Mouse (Mus musculus): ENCODE measurements around the gene Bcl2l12. TPM values are rescaled to one million over a fixed set of nuclear protein-coding genes. Genes with fewer than 3 reads are reported as not detected.
A peak's percentile ranks its signal among the peaks of the same experiment; 100 is the strongest.

Gene Bcl2l12
- total RNA-seq, 4 experiments from 2014 or later: 8.6 to 13.5 (median 11.0) TPM

DNA sequence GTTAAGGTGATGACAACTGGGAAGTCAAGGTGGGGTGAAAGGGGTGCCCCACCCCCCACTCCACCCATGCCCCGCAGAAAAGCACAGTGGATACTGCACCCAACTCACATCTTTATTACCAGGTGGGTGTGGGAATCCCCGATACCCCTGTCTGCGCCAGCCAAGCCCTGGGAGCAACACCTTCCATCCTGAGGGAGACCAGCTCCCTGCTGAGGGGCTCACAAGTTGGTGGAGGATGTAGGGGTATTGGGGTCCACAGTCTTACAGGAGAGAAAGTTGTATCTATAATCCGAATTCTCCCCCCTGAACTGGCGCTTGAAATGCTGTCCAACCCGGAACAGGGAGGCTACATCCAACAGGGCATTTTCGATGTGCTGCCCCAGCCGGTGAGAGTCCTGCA is 39.2 kb downstream of the Bcl2l12 start:
- no peak for DNase-seq (ENCODE audit: low spot score)

DNA sequence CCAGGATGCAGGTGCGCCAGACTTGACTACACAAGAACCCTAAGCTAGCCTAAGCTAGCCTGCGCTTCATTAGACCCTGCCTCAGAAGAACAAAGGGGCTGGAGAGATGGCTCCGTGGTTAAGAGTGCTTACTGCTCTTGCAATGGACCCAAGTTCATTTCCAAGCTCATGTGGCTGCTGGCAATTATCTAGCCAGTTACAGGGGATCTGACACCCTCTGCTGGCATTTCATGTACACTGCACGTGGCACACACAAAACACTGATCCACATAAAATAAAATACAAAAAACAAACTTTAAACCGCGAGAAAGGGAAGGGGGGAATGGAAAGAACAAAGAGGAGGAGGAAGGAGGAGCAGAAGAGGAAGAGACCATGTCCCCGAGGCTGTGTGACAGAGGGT is 40.3 kb downstream of the Bcl2l12 start:
- peak; percentile 55 for DNase-seq (ENCODE audit: low spot score)

DNA sequence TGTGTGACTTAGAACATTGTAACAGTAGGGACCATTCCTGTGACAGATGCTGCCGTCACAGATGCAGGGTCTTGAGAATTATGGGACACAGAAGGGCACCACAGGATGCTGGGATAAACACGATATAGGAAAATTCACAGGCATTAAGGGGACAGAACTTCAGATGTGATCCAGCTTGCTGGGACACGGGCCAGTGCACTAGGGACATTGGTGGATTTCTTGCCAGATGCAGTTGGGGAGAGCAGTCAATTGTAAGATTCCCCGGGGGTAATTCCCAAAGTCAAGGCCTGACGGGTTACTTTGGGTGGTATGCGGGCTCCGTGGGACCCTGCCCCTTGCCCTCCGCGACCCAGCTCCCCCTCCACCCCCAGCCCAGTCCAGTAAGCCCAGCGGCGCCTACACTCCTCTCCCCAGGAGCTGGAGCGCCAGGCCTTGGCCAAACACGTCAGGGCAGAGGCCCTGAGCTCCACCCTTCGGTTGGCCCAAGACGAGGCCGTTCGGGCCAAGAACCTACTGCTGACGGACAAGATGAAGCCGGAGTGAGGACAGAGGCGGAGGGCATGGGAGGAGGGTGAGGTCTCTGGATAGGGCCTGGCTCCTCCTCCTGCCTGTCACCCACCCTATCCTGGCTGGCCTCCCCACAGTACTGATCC is 41.2 kb downstream of the Bcl2l12 start:
- no peak for DNase-seq (ENCODE audit: low spot score)

DNA sequence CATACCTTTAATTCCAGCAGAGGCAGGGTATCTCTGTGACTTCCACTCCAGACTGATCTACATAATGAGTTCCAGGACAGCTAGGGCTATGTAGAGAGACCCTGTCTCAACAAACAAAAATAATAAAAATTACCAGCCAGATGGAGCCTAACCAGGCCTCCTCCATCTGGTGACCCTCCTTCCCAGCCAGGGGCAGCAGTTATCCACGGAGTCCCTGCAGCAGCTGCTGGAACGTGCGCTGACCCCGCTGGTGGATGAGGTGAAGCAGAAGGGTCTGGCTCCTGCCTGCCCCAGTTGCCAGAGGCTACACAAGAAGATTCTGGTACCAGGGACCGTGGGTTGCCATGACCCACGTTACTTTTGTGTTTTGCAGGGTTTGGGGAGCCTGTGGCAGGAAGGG is 42.2 kb downstream of the Bcl2l12 start:
- DNase-seq (ENCODE audit: low spot score): no peak

DNA sequence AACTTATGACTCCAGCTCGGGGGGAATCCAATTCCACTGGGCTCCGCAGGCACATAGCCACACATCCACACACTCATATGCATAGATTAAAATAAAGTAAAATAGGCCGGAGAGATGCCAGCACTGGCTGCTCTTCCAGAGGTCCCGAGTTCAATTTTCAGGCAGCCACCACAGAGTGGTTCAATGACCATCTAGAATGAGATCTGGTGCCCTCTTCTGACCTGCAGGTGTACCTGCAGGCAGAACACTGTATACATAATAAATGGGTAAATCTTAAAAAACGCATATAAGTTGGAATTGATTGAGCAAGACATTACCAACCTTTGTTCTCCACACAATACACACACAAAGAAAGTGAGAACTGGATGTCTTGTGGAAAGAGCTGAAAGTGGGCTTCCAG is 42.9 kb downstream of the Bcl2l12 start:
- DNase-seq (ENCODE audit: low spot score): no peak

DNA sequence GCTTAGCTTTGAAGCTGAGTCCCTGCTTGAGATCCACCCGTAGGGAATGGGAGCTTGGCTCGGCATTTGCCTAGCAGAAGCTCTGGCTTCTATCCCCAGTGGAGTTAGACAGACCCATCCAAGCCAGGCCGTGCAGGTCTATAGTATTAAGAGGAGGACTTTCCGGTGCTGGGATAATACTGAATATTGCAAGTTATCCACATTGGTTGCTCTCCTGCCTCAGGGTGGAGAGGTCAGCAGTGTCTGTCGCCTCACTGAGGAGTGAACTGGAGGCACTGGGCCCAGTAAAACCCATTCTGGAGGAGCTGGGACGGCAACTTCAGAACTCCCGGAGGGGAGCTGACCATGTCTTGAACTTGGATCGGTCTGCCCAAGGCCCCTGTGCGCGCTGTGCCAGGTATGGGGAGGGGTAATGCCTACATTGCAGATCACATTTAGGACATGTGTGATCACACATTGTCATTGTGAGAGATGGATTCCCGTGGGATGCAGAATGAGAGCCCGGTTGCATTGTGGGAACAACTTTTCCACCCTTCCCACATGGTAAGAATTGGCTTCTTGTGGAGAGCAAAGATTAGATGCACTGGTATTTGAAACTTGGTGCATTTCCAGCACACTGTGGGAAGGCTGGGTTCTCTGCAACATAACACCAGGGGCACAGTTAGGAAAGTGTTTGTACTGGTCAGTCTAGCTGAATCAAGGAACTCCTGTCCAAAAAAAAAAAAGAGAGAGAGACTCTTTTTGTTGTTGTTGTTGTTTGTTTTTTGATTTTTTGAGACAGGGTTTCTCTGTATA is 44.2 kb downstream of the Bcl2l12 start:
- no peak for DNase-seq (ENCODE audit: low spot score)

DNA sequence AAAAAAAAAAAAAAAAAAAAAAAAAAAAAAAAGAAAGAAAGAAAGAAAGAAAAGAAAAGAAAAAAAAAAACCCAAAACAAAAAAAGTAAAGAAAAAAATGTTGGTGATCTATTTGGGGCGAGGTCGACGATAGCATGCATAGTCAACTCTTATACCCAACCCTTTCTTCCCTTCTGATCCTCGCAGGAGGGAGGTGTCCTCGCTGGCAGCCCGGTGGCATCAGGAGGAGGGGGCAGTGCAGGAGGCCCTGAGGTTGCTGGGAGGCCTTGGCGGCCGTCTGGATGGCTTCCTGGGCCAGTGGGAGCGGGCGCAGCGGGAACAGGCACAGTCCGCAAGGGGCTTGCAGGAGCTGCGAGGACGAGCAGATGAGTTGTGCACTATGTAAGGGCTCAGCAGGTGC is 45.0 kb downstream of the Bcl2l12 start:
- no peak for DNase-seq (ENCODE audit: low spot score)

DNA sequence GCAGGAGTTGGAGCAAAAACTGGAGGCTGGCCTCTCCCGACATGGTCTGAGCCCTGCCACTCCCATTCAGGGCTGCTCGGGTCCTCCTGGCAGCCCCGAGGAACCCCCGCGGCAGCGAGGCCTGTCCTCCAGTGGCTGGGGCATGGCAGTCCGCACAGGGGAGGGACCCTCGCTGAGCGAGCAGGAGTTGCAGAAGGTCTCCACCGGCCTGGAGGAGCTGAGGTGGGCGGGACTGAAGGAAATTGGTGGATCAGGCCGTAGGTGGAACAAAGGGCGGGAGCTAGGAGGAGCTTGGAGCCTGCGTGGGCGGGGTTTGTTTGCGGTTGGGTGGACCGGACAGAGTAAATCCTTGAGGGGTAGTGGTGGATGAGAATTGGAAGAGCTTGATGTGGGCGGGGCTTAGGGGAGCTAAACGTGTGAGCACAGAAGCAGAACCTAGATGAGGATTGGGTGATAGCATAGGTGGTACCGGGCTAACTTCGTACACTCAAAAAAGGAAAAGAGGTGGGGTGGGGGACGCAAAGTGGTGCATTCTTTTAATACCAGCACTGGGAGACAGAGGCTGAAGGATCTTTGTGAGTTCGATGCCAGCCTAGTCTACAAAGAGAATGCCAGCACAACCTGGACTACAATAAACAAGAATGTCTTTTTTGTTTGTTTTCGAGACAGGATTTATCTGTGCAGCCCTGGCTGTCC is 45.8 kb downstream of the Bcl2l12 start:
- peak; percentile 94 for DNase-seq (ENCODE audit: low spot score)

DNA sequence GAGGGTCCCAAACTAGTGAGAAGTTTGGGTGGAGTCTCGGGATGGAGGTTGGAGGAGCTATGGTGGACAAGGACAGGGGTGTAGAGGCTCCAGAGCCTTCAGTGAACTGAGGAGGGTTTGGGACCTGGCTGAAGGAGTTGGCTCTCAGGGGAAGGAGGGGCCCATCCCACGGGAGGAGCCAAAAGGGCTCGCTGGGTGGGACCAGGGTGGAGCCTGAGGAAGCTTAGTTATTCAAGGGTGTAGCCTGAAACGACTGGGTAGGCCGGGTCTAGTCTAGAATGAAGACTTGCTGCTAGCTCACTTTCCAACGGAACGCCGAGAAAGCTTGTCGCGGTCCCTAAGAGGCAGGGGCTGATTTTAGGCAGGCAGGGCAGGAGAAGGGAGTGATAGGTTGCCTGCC is 46.6 kb downstream of the Bcl2l12 start:
- peak; percentile 80 for DNase-seq (ENCODE audit: low spot score)

DNA sequence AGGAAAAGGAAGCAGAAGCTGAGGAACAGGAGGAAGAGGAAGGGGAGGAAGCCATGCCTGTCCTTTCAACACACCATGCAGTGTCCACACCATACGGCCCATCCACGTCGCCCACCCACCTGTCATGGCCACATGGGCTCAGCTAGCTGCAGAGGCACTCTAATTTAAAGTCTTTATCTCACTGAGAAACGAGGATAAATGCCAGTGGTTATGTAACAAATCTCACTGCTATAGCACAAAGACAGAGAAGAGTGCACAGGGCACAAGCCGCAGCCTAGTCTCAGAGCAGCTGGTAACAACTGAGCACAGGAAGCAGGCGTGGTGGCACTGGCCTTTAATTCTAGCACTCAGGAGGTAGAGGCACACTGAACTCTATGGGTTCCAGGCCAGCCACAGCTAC is 48.6 kb downstream of the Bcl2l12 start:
- no peak for DNase-seq (ENCODE audit: low spot score)

DNA sequence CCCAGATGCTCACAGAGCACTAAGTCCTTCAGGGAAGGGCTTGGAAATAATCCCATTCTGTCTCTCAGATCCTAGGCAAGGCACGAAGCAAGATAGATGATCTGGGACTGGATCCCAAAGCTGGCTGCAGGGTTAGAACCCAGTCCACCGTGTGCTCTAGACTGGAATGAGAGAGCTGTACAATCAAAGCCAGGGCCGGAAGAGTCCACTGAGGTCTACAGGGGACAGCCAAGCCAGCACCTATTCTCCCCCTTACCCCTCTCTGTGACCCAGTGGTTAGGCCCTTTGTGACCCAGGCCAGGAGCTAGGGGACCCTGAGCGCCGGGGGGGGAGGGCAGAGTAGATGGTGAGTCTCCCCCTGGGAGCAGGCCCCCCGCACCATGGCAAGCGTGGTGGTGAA is 55.6 kb downstream of the Bcl2l12 start, which contains the start of gene Tsks:
Gene Tsks, plus strand, starts transcription at position 301 of the 400 bp plus-strand sequence.
- DNase-seq (ENCODE audit: low spot score): no peak

Small RNAs within 50 kb of the gene (microRNA-seq; reads per million reads assigned to microRNA genes)
- gene Mir7054: not detected

Other genes with a start within 250 kb of the Bcl2l12 start
- gene Zfp473, start 247.7 kb downstream of the Bcl2l12 start, total RNA-seq (2022): under 1 TPM in 2 of 4 experiments, not detected in 2; 0.06 to 0.09 TPM
- gene Nup62, start 182.6 kb downstream of the Bcl2l12 start, total RNA-seq (2022): 10 to 100 TPM; 18.7 to 32.3 (median 24.4) TPM
- gene Il4i1, start 182.3 kb downstream of the Bcl2l12 start, total RNA-seq (2022): 1 to 10 TPM in 2 of 4 experiments, under 1 TPM in 2; 0.35 to 1.2 (median 0.88) TPM
- 10 to 100 TPM; 55.1 to 71.1 (median 64.7) TPM for gene Atf5, start 182.1 kb downstream of the Bcl2l12 start, total RNA-seq (2022)
- 10 to 100 TPM; 64.3 to 76.2 (median 70.5) TPM for gene Akt1s1, start 149.7 kb downstream of the Bcl2l12 start, total RNA-seq (2022)
- gene Tbc1d17, start 149.6 kb downstream of the Bcl2l12 start, total RNA-seq (2022): 10 to 100 TPM; 40.7 to 59.5 (median 51.5) TPM
- gene Pnkp, start 141.6 kb downstream of the Bcl2l12 start, total RNA-seq (2022): 10 to 100 TPM; 17.8 to 20.6 (median 19.6) TPM
- gene Ptov1, start 128.9 kb downstream of the Bcl2l12 start, total RNA-seq (2022): 100 to 1,000 TPM; 178 to 199 (median 189) TPM
- gene Med25, start 106.0 kb downstream of the Bcl2l12 start, total RNA-seq (2022): 10 to 100 TPM; 79.8 to 88.1 (median 85.0) TPM
- 10 to 100 TPM; 14.9 to 18.5 (median 17.4) TPM for gene Fuz, start 102.6 kb downstream of the Bcl2l12 start, total RNA-seq (2022)
- gene Ap2a1, start 69.2 kb downstream of the Bcl2l12 start, total RNA-seq (2022): 10 to 100 TPM; 61.0 to 74.9 (median 67.2) TPM
- not detected for gene Tsks, start 55.5 kb downstream of the Bcl2l12 start, total RNA-seq (2022)
- gene Cpt1c, start 23.9 kb downstream of the Bcl2l12 start, total RNA-seq (2022): 1 to 10 TPM; 1.4 to 2.7 (median 1.8) TPM
- gene Prmt1, start 12.1 kb downstream of the Bcl2l12 start, total RNA-seq (2022): 100 to 1,000 TPM in 2 of 4 experiments, 10 to 100 TPM in 2; 88.3 to 107 (median 102) TPM
- gene Irf3, start 1.1 kb downstream of the Bcl2l12 start, total RNA-seq (2022): 10 to 100 TPM; 23.2 to 31.9 (median 27.0) TPM
- gene Scaf1, start 17.7 kb upstream of the Bcl2l12 start, total RNA-seq (2022): 10 to 100 TPM; 46.8 to 56.2 (median 49.7) TPM
- 10 to 100 TPM; 40.2 to 49.8 (median 44.1) TPM for gene Rras, start 19.2 kb upstream of the Bcl2l12 start, total RNA-seq (2022)
- gene Prr12, start 54.2 kb upstream of the Bcl2l12 start, total RNA-seq (2022): 10 to 100 TPM; 22.4 to 26.3 (median 24.9) TPM
- 10 to 100 TPM; 30.6 to 33.8 (median 32.7) TPM for gene Nosip, start 63.7 kb upstream of the Bcl2l12 start, total RNA-seq (2022)
- gene Prrg2, start 64.0 kb upstream of the Bcl2l12 start, total RNA-seq (2022): 1 to 10 TPM; 5.6 to 7.8 (median 6.7) TPM
- 10 to 100 TPM; 17.8 to 27.4 (median 21.4) TPM for gene Rcn3, start 93.5 kb upstream of the Bcl2l12 start, total RNA-seq (2022)
- gene Fcgrt, start 105.1 kb upstream of the Bcl2l12 start, total RNA-seq (2022): 10 to 100 TPM; 65.6 to 77.1 (median 67.5) TPM
- 100 to 1,000 TPM; 572 to 626 (median 604) TPM for gene Rps11, start 125.7 kb upstream of the Bcl2l12 start, total RNA-seq (2022)
- 100 to 1,000 TPM; 580 to 769 (median 686) TPM for gene Rpl13a, start 130.0 kb upstream of the Bcl2l12 start, total RNA-seq (2022)
- gene Gm45713, start 137.5 kb upstream of the Bcl2l12 start, total RNA-seq (2022): 1 to 10 TPM in 1 of 4 experiments, not detected in 3; 1.7 TPM
- gene Flt3l, start 137.7 kb upstream of the Bcl2l12 start, total RNA-seq (2022): 1 to 10 TPM; 6.1 to 7.9 (median 6.5) TPM
- 10 to 100 TPM; 40.4 to 50.5 (median 48.0) TPM for gene Pih1d1, start 155.6 kb upstream of the Bcl2l12 start, total RNA-seq (2022)
- gene Aldh16a1, start 155.9 kb upstream of the Bcl2l12 start, total RNA-seq (2022): 10 to 100 TPM; 24.9 to 36.9 (median 29.2) TPM
- gene Slc17a7, start 165.2 kb upstream of the Bcl2l12 start, total RNA-seq (2022): 10 to 100 TPM; 32.0 to 50.7 (median 41.1) TPM
- not detected for gene Gfy, start 180.9 kb upstream of the Bcl2l12 start, total RNA-seq (2022)
- not detected for gene Pth2, start 182.3 kb upstream of the Bcl2l12 start, total RNA-seq (2022)
- gene Ccdc155, start 206.2 kb upstream of the Bcl2l12 start, total RNA-seq (2022): not detected
- not detected for gene Dkkl1, start 213.4 kb upstream of the Bcl2l12 start, total RNA-seq (2022)
- 10 to 100 TPM in 1 of 4 experiments, 1 to 10 TPM in 3; 6.2 to 10.4 (median 8.0) TPM for gene Tead2, start 217.0 kb upstream of the Bcl2l12 start, total RNA-seq (2022)
- gene Cd37, start 240.4 kb upstream of the Bcl2l12 start, total RNA-seq (2022): 1 to 10 TPM; 2.1 to 5.8 (median 3.0) TPM
- not detected for gene Slc6a16, start 242.4 kb upstream of the Bcl2l12 start, total RNA-seq (2022)

All from heart, adult 8-10 months (tissue).